Mouse (Mus musculus) bone marrow, adult 2 months (tissue): ENCODE measurements around the gene Hacd1.

Experiments used
- CTCF ChIP-seq: fragments of 200-500 bp; IDR thresholded peaks from 2 replicates; pipeline ENCODE4 v1.5.1; 2011; ENCODE audit warnings: low read length, control low read depth; ENCODE audit not compliant: control insufficient read depth, insufficient read depth
- POLR2A ChIP-seq: fragments of 200-500 bp; IDR thresholded peaks from 2 replicates; pipeline ENCODE4 v1.6.1; 2011; ENCODE audit warnings: low read depth, mild to moderate bottlenecking, control low read depth, low read length, borderline replicate concordance; ENCODE audit not compliant: control insufficient read depth

GRCm38 (mm10) chr2:13930724-13931123 lies 125.2 kb downstream of the Hacd1 start:
- TF ChIP-seq CTCF = no peak
- no peak for TF ChIP-seq POLR2A
